Mouse (Mus musculus) ES-E14 (cell line): ENCODE measurements around the gene Tmem119.

Experiments
- MAFK ChIP-seq: IDR thresholded peaks from 2 replicates; pipeline ENCODE4 v1.6.1; 2014; ENCODE audit warnings: mild to moderate bottlenecking, low read depth, low read length, inconsistent platforms; ENCODE audit not compliant: insufficient read depth
- ZNF384 ChIP-seq: IDR thresholded peaks from 2 replicates; pipeline ENCODE4 v1.6.1; 2012; ENCODE audit warnings: low read depth, low read length, inconsistent platforms

DNA sequence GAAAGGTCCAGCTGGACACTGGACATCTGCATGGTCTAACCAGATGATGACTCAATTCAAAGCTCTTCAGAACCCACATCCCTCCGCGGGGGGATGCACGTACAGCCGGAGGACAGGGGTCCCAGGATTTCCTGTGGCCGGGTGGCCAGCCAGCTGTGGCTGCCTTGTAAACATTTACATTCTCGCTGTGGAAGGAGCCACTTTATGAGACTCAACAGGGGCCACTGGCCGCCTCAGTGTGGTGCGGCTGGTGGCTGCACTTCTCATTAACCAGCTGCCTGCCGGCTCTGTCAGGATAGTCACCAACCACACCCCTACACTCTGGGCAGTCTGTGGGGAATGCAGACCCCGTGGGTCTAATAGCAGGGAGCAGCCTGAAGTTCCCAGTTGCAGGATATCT, 6.1 kb upstream of the Tmem119 start:
- TF ChIP-seq ZNF384 (no peak), MAFK (no peak)
